Mouse (Mus musculus): Measurements from ENCODE around the gene Rad50. TPM values are rescaled to one million over a fixed set of nuclear protein-coding genes. Genes with fewer than 3 reads are reported as not detected.

Rad50 gene
- polyA plus RNA-seq, 1 experiment from 2014 or later: 25.6 TPM

DNA sequence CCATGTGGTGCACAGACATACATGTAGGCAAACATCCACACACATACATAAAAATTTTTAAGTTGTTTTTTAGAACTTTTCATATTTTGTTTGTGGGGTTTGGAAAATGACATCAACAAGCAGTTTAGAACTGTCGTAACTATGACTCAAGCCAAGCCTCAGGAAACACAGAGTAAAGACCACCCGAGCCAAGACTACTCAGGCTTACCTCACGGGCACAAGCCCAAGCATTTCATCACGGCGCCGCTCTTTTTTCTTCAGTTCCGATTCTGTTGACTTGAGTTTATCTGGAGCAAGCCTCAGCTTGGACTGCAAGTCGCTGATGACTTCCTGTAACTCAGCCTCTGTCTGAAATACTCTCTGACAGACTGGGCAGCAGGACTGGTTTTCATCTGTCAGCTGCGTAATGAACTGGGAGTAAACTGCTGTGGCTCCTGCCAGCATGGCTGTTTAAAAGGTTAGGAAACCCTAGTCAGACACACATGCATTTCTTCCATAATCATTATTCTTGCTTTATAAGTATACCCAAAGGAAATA, 24.1 kb downstream of the Rad50 start:
- Histone ChIP-seq H3K4me3 (no peak overlapping the region), H3K4me1 (no peaks in the 10 kb centered on the region), H3K4me2 (no peak overlapping the region), H3K27ac (no peak overlapping the region), H3K27me3 (replicated peaks) (no peaks in the 10 kb centered on the region), H3K36me3 (peaks cover 86% of the 10 kb centered on the region), H3K9me3 (replicated peaks) (no peaks in the 10 kb centered on the region), H3K9ac (no peak overlapping the region)
- WGBS (ENCODE audit: insufficient replicate concordance): 83% methylated on average over 9 of the region's 9 CpGs
- no peak for ATAC-seq

DNA sequence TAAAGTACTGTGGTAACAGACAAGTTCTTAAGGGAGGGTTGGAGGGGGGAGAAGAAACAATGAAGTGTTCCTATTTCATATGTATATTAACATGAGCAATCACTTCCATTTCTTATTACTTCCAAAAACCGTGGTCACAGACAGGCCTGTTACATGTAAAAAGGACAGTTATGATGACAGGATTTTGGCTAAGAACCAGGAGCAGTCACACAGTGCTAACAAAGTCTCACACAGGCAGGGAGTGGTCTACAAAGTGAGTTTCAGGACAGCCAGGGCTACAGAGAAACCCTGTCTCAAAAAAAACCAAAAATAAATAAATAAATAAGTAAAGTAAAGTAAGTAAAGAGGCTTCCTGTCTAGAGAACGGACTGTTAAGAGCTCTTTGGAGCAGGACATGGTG, 24.9 kb downstream of the Rad50 start:
- Histone ChIP-seq H3K36me3 (peaks cover 84% of the 10 kb centered on the region), H3K27ac (no peak overlapping the region)
- ATAC-seq: no peak

DNA sequence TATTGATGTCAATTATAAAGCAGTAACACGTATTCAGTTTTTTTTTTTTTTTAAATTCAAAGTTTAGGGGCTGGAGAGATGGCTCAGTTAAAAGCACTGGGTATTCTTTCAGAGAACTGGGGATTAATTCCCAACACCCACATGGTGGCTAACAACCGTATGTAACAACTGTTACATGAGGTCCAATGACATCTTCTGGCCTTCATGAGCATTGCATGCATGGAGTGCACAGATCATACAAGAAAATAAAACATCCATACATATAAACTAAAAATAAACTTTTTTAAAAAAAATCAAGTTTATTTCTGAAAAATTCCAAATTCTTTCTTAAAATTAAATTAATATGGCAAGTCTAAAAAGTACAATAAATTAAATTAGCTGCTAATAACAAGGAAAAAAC, 25.4 kb downstream of the Rad50 start:
- Histone ChIP-seq H3K27me3 (replicated peaks) (no peaks in the 10 kb centered on the region), H3K9me3 (replicated peaks) (no peaks in the 10 kb centered on the region), H3K4me3 (no peak overlapping the region), H3K4me2 (no peak overlapping the region), H3K36me3 (peaks cover 84% of the 10 kb centered on the region), H3K9ac (no peak overlapping the region), H3K27ac (no peak overlapping the region), H3K4me1 (no peaks in the 10 kb centered on the region)
- ATAC-seq: no peak
- 79% methylated on average over 2 of the region's 2 CpGs for WGBS (ENCODE audit: insufficient replicate concordance)

More for the DNA sequence above, 24.9 kb downstream of the Rad50 start:
- Histone ChIP-seq H3K4me1 (no peaks in the 10 kb centered on the region), H3K4me2 (no peak overlapping the region), H3K4me3 (no peak overlapping the region), H3K9ac (no peak overlapping the region), H3K27me3 (replicated peaks) (no peaks in the 10 kb centered on the region), H3K9me3 (replicated peaks) (no peaks in the 10 kb centered on the region)
- 76% methylated on average over 2 of the region's 2 CpGs for WGBS (ENCODE audit: insufficient replicate concordance)

DNA sequence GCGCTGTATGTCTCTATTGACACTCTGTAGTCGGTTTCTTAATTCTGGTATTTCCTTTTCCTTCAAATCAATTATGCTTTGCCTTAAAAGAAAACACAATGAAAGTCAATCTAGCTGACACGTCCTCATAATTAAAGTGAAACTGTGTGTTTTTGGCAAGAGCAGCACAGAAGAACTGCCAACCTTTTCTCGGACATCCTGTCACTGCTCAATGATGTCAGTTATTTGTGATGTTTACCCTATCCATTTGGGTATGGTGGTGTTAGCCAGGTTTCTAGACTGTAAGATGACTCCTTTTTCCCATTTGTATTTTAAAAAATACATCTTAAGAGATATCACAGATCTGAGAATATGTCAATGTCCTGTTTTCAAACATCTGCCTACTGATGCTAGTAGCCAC, 27.0 kb downstream of the Rad50 start:
- Histone ChIP-seq H3K27ac (no peak overlapping the region), H3K36me3 (peaks cover 84% of the 10 kb centered on the region), H3K4me2 (no peak overlapping the region), H3K9me3 (replicated peaks) (no peaks in the 10 kb centered on the region), H3K27me3 (replicated peaks) (no peaks in the 10 kb centered on the region), H3K4me1 (no peaks in the 10 kb centered on the region), H3K9ac (no peak overlapping the region), H3K4me3 (no peak overlapping the region)
- WGBS (ENCODE audit: insufficient replicate concordance): 85% methylated on average over 4 of the region's 4 CpGs
- no peak for ATAC-seq

DNA sequence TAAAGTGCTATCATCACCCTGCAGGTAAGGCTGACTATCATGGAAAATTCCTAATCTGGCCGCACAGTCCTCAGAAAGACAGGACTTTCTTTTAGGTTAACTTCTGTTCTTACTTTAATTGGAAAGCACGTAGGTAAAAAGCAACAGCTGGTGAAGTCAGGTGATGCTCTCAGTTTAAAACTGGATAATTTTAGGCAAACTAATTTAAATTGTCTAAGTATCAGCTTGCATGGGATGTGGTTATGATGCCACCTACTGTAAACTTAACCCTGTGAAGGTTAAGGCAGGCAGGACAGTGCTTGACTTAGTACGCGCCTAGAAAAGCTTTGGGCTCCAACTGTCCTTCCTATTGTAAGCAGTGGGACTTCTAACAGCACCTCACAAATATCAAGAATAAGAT, 35.7 kb downstream of the Rad50 start:
- no peak for ATAC-seq
- H3K4me3 ChIP-seq: no peak overlapping the region
- no peaks in the 10 kb centered on the region for H3K9me3 ChIP-seq (replicated peaks)
- H3K9ac ChIP-seq: no peak overlapping the region
- H3K27ac ChIP-seq: no peak overlapping the region
- no peaks in the 10 kb centered on the region for H3K4me1 ChIP-seq
- no peaks in the 10 kb centered on the region for H3K27me3 ChIP-seq (replicated peaks)
- H3K36me3 ChIP-seq: peaks cover 89% of the 10 kb centered on the region
- no peak overlapping the region for H3K4me2 ChIP-seq
- 88% methylated on average over 4 of the region's 4 CpGs for WGBS (ENCODE audit: insufficient replicate concordance)

DNA sequence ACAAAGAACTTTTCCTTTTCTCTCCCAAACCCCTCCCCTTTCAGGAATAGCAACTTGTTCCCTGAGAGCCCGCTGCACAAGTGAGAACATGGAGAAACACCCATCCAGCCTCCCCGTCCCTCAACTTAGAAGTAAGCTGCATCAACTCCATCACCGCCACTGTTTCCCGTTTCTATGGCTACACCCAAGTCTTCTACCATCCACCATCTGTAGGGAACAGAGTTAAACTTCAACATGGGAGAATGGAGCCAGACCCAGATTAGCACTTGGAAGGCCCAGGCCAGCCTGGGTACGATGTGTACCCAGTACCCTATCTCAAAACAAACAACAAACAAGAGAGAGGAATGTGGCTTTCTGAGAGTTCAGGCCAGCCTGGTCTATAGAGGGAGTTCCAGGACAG, 43.0 kb downstream of the Rad50 start:
- no peaks in the 10 kb centered on the region for H3K9me3 ChIP-seq (replicated peaks)
- WGBS (ENCODE audit: insufficient replicate concordance): 82% methylated on average over 5 of the region's 5 CpGs
- H3K4me3 ChIP-seq: no peak overlapping the region
- H3K27me3 ChIP-seq (replicated peaks): no peaks in the 10 kb centered on the region
- peaks cover 77% of the 10 kb centered on the region for H3K36me3 ChIP-seq
- no peak for ATAC-seq
- H3K9ac ChIP-seq: no peak overlapping the region
- peaks cover 15% of the 10 kb centered on the region for H3K4me1 ChIP-seq
- H3K4me2 ChIP-seq: no peak overlapping the region
- H3K27ac ChIP-seq: no peak overlapping the region

DNA sequence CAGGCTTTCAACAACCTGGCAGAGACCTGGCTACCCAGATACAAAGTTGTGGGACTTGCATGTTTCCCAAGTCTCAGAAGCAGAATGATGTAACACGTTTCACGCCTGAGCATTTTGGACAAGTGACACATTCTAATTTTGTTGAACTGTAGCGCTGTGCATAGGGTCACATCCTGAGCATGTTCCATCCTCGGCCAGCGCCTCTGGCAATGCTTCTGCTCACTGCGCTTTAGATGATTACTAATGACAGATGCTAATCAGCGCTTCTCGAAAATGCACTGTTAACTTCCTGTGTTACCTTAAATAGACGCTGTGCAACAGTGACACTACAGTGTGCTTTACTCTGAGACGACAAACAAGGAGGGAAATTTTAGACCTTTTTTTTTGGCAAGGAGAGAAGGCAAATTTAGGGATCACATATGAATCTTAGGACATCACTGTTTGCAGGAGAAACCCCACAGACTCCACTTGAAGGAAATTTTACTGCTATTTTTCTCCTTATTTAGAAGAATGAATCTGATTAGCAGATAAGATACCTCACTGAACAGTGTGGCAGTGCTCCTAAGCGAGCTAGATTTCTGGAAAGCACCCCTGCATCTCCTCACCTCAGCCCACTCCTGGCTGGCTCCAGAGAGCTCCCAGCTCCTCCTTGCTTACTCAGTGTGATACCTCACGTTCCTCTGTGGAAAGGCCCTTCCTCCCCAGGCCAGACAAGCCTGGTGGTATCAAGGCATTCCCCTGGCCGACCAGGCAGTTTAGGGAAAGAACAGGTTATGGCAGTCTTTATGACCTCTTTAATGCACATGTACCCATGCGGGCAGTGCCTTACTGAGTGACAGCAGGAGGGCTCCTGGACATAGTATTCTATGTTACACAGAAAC, 44.1 kb downstream of the Rad50 start:
- Histone ChIP-seq H3K36me3 (peaks cover 68% of the 10 kb centered on the region), H3K27me3 (replicated peaks) (no peaks in the 10 kb centered on the region), H3K9ac (no peak overlapping the region), H3K4me1 (peaks cover 23% of the 10 kb centered on the region), H3K4me2 (no peak overlapping the region), H3K27ac (no peak overlapping the region), H3K4me3 (no peak overlapping the region), H3K9me3 (replicated peaks) (no peaks in the 10 kb centered on the region)
- 41% methylated on average over 14 of the region's 14 CpGs for WGBS (ENCODE audit: insufficient replicate concordance)
- no peak for ATAC-seq

DNA sequence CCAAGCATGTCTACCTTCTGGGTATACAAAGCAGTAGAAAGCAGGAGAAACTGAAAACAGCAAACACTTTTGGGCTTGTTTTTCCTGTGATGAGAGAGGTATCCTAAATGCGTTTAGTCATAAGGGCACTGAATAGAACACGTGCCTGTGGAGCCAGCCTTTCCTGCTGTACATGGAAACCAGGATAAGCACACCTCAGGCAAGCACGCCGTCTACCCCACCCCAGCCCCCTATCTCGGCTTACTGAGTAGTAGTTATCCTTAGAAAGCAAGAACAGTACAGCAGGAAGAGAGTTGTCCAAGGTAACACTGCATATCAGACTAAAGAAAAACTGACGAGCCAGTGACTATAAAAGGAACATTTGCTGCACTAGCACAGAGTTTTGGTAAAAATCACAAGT, 49.3 kb downstream of the Rad50 start:
- Histone ChIP-seq H3K27ac (peak overlapping the region; percentile 82), H3K4me1 (peaks cover 50% of the 10 kb centered on the region), H3K9ac (peak overlapping the region; percentile 51; the same call in 1 of the 2 replicates), H3K9me3 (replicated peaks) (no peaks in the 10 kb centered on the region), H3K36me3 (peaks cover 46% of the 10 kb centered on the region), H3K4me2 (peak overlapping the region; percentile 58), H3K4me3 (no peak overlapping the region), H3K27me3 (replicated peaks) (no peaks in the 10 kb centered on the region)
- ATAC-seq: peak; percentile 64
- WGBS (ENCODE audit: insufficient replicate concordance): 26% methylated on average over 6 of the region's 6 CpGs

DNA sequence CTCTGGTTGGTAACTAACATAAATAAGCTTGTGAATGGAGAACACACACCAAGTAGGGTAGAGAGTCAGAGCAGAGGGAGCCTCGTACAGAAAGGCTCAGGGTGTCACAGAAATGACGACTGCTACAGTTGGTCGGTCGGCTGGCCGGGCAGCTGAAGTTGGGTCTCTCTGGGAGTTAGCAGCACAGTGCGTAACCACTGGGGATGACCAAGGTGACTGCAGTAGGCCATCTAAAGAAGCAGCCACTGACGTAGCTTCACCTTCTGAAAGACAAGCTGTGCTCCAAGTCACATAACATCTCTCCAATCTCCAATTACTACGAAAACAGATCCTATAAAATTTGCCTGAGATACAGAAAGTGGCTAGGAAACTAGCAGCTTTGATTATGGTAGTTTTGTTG, 49.7 kb downstream of the Rad50 start:
- no peak for ATAC-seq
- H3K4me1 ChIP-seq: peaks cover 47% of the 10 kb centered on the region
- H3K4me3 ChIP-seq: no peak overlapping the region; the same call in 1 of the 2 replicates
- H3K36me3 ChIP-seq: peaks cover 46% of the 10 kb centered on the region
- peak overlapping the region; percentile 58 for H3K4me2 ChIP-seq
- H3K27me3 ChIP-seq (replicated peaks): no peaks in the 10 kb centered on the region
- H3K9me3 ChIP-seq (replicated peaks): no peaks in the 10 kb centered on the region
- 62% methylated on average over 8 of the region's 8 CpGs for WGBS (ENCODE audit: insufficient replicate concordance)
- peak overlapping the region; percentile 51; the same call in 1 of the 2 replicates for H3K9ac ChIP-seq
- peak overlapping the region; percentile 82 for H3K27ac ChIP-seq

DNA sequence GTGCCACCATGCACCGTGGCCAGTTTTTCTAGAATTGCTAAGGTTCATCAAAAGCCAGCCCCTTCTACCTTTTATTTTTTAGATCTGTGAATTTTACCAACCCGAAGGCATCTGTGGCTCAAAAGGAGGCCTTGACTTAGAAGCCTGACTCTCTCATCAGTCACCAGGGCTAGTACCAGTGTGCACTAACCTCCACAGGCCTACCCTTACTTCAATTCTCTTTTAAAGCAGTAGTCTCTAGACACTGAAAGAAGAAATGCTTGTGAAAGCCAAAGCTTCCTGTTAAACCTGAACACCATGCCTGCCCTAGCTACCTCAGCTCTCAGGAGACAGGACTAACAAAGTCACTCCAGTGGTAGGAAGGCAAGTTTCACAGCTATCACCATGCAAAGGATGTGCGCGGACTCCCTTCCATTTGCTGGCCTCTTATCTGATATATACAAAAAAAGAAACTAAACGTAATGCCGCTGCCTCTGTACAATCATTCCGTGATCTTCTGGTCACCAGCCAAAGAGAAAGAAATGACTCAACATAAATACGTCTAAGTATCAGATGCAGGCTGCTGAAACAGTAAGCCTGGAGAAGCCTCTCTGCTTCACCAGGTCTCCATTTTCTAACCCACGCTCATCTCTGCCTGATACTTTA, 50.4 kb downstream of the Rad50 start:
- Histone ChIP-seq H3K4me3 (peak overlapping the region; percentile 24), H3K9me3 (replicated peaks) (no peaks in the 10 kb centered on the region), H3K36me3 (peaks cover 50% of the 10 kb centered on the region), H3K27me3 (replicated peaks) (no peaks in the 10 kb centered on the region), H3K4me2 (peak overlapping the region; percentile 58), H3K9ac (peak overlapping the region; percentile 51; the same call in 1 of the 2 replicates), H3K27ac (peak overlapping the region; percentile 82), H3K4me1 (peaks cover 49% of the 10 kb centered on the region)
- 41% methylated on average over 9 of the region's 9 CpGs for WGBS (ENCODE audit: insufficient replicate concordance)
- ATAC-seq: peak; percentile 59; the same call in 1 of the 2 replicates

DNA sequence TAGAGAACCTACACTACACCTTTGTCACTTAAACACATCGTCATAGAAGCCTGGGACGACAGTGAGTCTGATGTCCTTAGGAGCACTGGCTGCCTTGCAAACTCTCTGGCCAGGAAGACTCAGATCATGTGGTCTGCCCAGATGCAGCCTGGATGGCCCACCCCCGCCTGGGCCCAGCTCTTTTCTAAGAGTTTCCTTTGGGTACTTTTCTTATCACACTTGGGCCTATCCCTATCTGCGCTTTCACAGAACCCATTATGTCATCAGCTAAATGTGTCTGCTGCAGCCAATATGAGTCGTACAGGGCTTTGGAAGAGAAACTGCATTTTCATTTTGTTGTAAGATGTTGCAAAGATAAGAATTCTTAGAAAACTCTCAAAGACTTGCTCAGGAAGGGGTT, 52.1 kb downstream of the Rad50 start:
- H3K4me3 ChIP-seq: no peak overlapping the region
- 13% methylated on average over 5 of the region's 5 CpGs for WGBS (ENCODE audit: insufficient replicate concordance)
- peaks cover 53% of the 10 kb centered on the region for H3K4me1 ChIP-seq
- no peaks in the 10 kb centered on the region for H3K27me3 ChIP-seq (replicated peaks)
- H3K27ac ChIP-seq: peak overlapping the region; percentile 78
- ATAC-seq: peak; percentile 86
- no peak overlapping the region for H3K9ac ChIP-seq
- peak overlapping the region; percentile 35 for H3K4me2 ChIP-seq
- H3K36me3 ChIP-seq: peaks cover 54% of the 10 kb centered on the region
- H3K9me3 ChIP-seq (replicated peaks): no peaks in the 10 kb centered on the region

DNA sequence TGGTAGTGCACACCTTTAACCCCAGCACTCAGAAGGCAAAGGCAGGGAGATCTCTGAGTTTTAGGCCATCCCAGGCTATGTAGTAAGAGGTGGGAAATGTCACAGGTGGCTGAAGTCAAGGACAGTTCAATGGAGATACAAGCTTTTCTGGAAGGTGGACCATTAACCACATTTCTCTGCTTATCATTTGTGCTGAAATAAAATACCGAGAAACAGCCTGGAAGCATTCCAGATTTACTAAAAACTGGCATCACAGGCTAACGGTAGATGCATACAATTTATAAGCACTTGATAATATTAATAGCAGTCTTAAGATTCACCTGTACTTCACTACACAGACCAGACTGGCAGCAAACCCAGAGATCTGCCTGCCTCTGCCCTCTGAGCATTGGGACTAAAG, 54.7 kb downstream of the Rad50 start:
- Histone ChIP-seq H3K36me3 (peaks cover 67% of the 10 kb centered on the region), H3K9me3 (replicated peaks) (no peaks in the 10 kb centered on the region), H3K4me3 (no peak overlapping the region), H3K4me2 (no peak overlapping the region), H3K27me3 (replicated peaks) (no peaks in the 10 kb centered on the region), H3K27ac (no peak overlapping the region), H3K9ac (no peak overlapping the region), H3K4me1 (peaks cover 37% of the 10 kb centered on the region)
- no peak for ATAC-seq
- 84% methylated on average over 2 of the region's 2 CpGs for WGBS (ENCODE audit: insufficient replicate concordance)
